Mouse (Mus musculus) hindbrain, embryonic 10.5 days (tissue): ENCODE results near the gene Golga7b. TPM values are rescaled to one million over a fixed set of nuclear protein-coding genes. Genes with fewer than 3 reads are reported as not detected.

Source experiments
- DNase-seq: peaks from one replicate; pipeline ENCODE4 v3.0.0-alpha.2; 2017; ENCODE audit warnings: low spot score
- H3K27ac ChIP-seq: fragments of 300-500 bp; sonication (generic); 2 replicates; pipeline ENCODE4 v1.5.1; 2016; ENCODE audit warnings: mild to moderate bottlenecking, moderate library complexity
- H3K27me3 ChIP-seq: fragments of 300-500 bp; sonication (generic); 2 replicates; pipeline ENCODE4 v1.6.1; 2016; ENCODE audit warnings: mild to moderate bottlenecking; ENCODE audit not compliant: poor library complexity, insufficient read depth, severe bottlenecking
- H3K36me3 ChIP-seq: fragments of 300-500 bp; sonication (generic); 2 replicates; pipeline ENCODE4 v1.6.1; 2016; ENCODE audit warnings: mild to moderate bottlenecking, moderate library complexity
- H3K4me1 ChIP-seq: fragments of 300-500 bp; sonication (generic); replicated peaks from 2 replicates; pipeline ENCODE4 v1.6.1; 2016; ENCODE audit warnings: mild to moderate bottlenecking
- H3K4me3 ChIP-seq: fragments of 300-500 bp; sonication (generic); 2 replicates; pipeline ENCODE4 v1.5.1; 2016; ENCODE audit warnings: mild to moderate bottlenecking, moderate library complexity
- H3K9me3 ChIP-seq: fragments of 300-500 bp; sonication (generic); 2 replicates; pipeline ENCODE4 v1.6.1; 2016; ENCODE audit warnings: mild to moderate bottlenecking, moderate library complexity
- whole genome bisulfite sequencing: fragments of 180-500 bp; shearing (Covaris S2); methylation state at CpG from one replicate; pipeline ENCODE4 v1.1.7; 2016; 5-methylcytosine and 5-hydroxymethylcytosine counted together
- polyA plus RNA-seq: library from polyadenylated mRNA; unstranded; fragments of >200 nt; fragmentation: Nextera tagmentation; extraction: Ambion mirVana; gene quantifications from 2 replicates; pipeline ENCODE4 v1.2.1, GENCODE M21; 2016

Gene Golga7b
- 1.7 and 4.2 TPM in 2 replicates for polyA plus RNA-seq

- WGBS: 81% methylated on average over 3 of the region's 3 CpGs
- Histone ChIP-seq H3K9me3 (no peaks in the 10 kb centered on the region), H3K4me1 (no peaks in the 10 kb centered on the region; the same call in 1 of the 2 replicates), H3K4me3 (no peak within 1 kb of the TSS), H3K27ac (no peak within 1 kb of the TSS), H3K36me3 (no peaks in the 10 kb centered on the region), H3K27me3 (no peaks in the 10 kb centered on the region)
- no peak for DNase-seq
These were observed at the start of gene Golga7b for GRCm38 (mm10) chr19:42247519-42247918. Gene Golga7b (plus strand): TSS chr19:42247574.

GRCm38 (mm10) chr19:42198026-42198425 is 49.3 kb upstream of the Golga7b start:
- no peak for DNase-seq
- no peaks in the 10 kb centered on the region for H3K36me3 ChIP-seq
- no peak overlapping the region for H3K4me3 ChIP-seq
- H3K4me1 ChIP-seq: peaks cover 32% of the 10 kb centered on the region
- H3K9me3 ChIP-seq: no peaks in the 10 kb centered on the region
- no peak overlapping the region for H3K27ac ChIP-seq
- H3K27me3 ChIP-seq: peaks cover 55% of the 10 kb centered on the region
- 51% methylated on average over 11 of the region's 11 CpGs for WGBS

GRCm38 (mm10) chr19:42201696-42202381 is 45.5 kb upstream of the Golga7b start, which contains the start of gene Sfrp5:
Gene Sfrp5 (minus strand): TSS chr19:42202252.
- Histone ChIP-seq H3K27ac (no peak within 1 kb of the TSS), H3K9me3 (no peaks in the 10 kb centered on the region), H3K27me3 (peaks cover 72% of the 10 kb centered on the region), H3K4me3 (peak within 1 kb of the TSS; percentile 42), H3K4me1 (peaks cover 25% of the 10 kb centered on the region), H3K36me3 (no peaks in the 10 kb centered on the region)
- DNase-seq: peak; percentile 41
- WGBS: 1% methylated on average over 60 of the region's 60 CpGs

GRCm38 (mm10) chr19:42202467-42202866 is 44.9 kb upstream of the Golga7b start:
- no peaks in the 10 kb centered on the region for H3K36me3 ChIP-seq
- WGBS: 41% methylated on average over 8 of the region's 8 CpGs
- H3K4me3 ChIP-seq: peak overlapping the region; percentile 42
- peaks cover 69% of the 10 kb centered on the region for H3K27me3 ChIP-seq
- no peak for DNase-seq
- H3K27ac ChIP-seq: no peak overlapping the region
- peaks cover 25% of the 10 kb centered on the region for H3K4me1 ChIP-seq
- H3K9me3 ChIP-seq: no peaks in the 10 kb centered on the region

- no peaks in the 10 kb centered on the region for H3K36me3 ChIP-seq
These were observed 43.1 kb upstream of the Golga7b start for GRCm38 (mm10) chr19:42204306-42204705.

GRCm38 (mm10) chr19:42205201-42205600 is 42.2 kb upstream of the Golga7b start:
- peaks cover 29% of the 10 kb centered on the region for H3K4me1 ChIP-seq
- 83% methylated on average over 8 of the region's 8 CpGs for WGBS
- H3K36me3 ChIP-seq: no peaks in the 10 kb centered on the region
- H3K4me3 ChIP-seq: no peak overlapping the region
- no peaks in the 10 kb centered on the region for H3K9me3 ChIP-seq
- H3K27me3 ChIP-seq: peaks cover 60% of the 10 kb centered on the region
- H3K27ac ChIP-seq: no peak overlapping the region
- no peak for DNase-seq

More at GRCm38 (mm10) chr19:42204306-42204705, 43.1 kb upstream of the Golga7b start:
- H3K27me3 ChIP-seq: peaks cover 60% of the 10 kb centered on the region
- H3K9me3 ChIP-seq: no peaks in the 10 kb centered on the region
- no peak overlapping the region for H3K4me3 ChIP-seq
- WGBS: 84% methylated on average over 4 of the region's 4 CpGs
- H3K4me1 ChIP-seq: peaks cover 20% of the 10 kb centered on the region
- no peak for DNase-seq
- H3K27ac ChIP-seq: no peak overlapping the region

- H3K27me3 ChIP-seq: peaks cover 20% of the 10 kb centered on the region
- DNase-seq: no peak
- 58% methylated on average over 7 of the region's 7 CpGs for WGBS
- H3K27ac ChIP-seq: no peak overlapping the region
- H3K36me3 ChIP-seq: no peaks in the 10 kb centered on the region
- H3K4me3 ChIP-seq: no peak overlapping the region
- H3K4me1 ChIP-seq: peaks cover 32% of the 10 kb centered on the region
- H3K9me3 ChIP-seq: no peaks in the 10 kb centered on the region
These were observed 37.9 kb upstream of the Golga7b start for GRCm38 (mm10) chr19:42209485-42209884.

- 66% methylated on average over 6 of the region's 6 CpGs for WGBS
- no peak overlapping the region for H3K4me3 ChIP-seq
These were observed 37.4 kb upstream of the Golga7b start for GRCm38 (mm10) chr19:42209976-42210375.

GRCm38 (mm10) chr19:42211936-42212335 is 35.4 kb upstream of the Golga7b start:
- 28% methylated on average over 8 of the region's 8 CpGs for WGBS
- 0 out of 2 replicates have a peak overlapping the region, but pooled peaks have one; percentile 13 for H3K27ac ChIP-seq
- peaks cover 17% of the 10 kb centered on the region for H3K27me3 ChIP-seq
- no peak for DNase-seq
- H3K36me3 ChIP-seq: no peaks in the 10 kb centered on the region
- H3K9me3 ChIP-seq: no peaks in the 10 kb centered on the region
- no peak overlapping the region for H3K4me3 ChIP-seq
- peaks cover 37% of the 10 kb centered on the region for H3K4me1 ChIP-seq

More at GRCm38 (mm10) chr19:42209976-42210375, 37.4 kb upstream of the Golga7b start:
- Histone ChIP-seq H3K4me1 (peaks cover 32% of the 10 kb centered on the region), H3K27ac (no peak overlapping the region), H3K36me3 (no peaks in the 10 kb centered on the region), H3K27me3 (peaks cover 17% of the 10 kb centered on the region), H3K9me3 (no peaks in the 10 kb centered on the region)
- DNase-seq: no peak

GRCm38 (mm10) chr19:42214601-42215000 is 32.8 kb upstream of the Golga7b start:
- Histone ChIP-seq H3K36me3 (no peaks in the 10 kb centered on the region), H3K27ac (no peak overlapping the region), H3K4me3 (no peak overlapping the region), H3K27me3 (peaks cover 9% of the 10 kb centered on the region), H3K4me1 (peaks cover 33% of the 10 kb centered on the region), H3K9me3 (no peaks in the 10 kb centered on the region)
- WGBS: 78% methylated on average over 2 of the region's 2 CpGs
- DNase-seq: no peak

GRCm38 (mm10) chr19:42216699-42217373 is 30.5 kb upstream of the Golga7b start:
- H3K27ac ChIP-seq: no peak overlapping the region
- no peak overlapping the region for H3K4me3 ChIP-seq
- no peak for DNase-seq
- H3K4me1 ChIP-seq: peaks cover 16% of the 10 kb centered on the region
- H3K9me3 ChIP-seq: no peaks in the 10 kb centered on the region
- WGBS: 76% methylated on average over 7 of the region's 7 CpGs
- H3K36me3 ChIP-seq: no peaks in the 10 kb centered on the region
- H3K27me3 ChIP-seq: peaks cover 3% of the 10 kb centered on the region

GRCm38 (mm10) chr19:42217374-42217763 is 30.0 kb upstream of the Golga7b start:
- WGBS: 17% methylated on average over 2 of the region's 2 CpGs
- Histone ChIP-seq H3K27ac (no peak overlapping the region), H3K27me3 (peaks cover 3% of the 10 kb centered on the region; the same call in 1 of the 2 replicates), H3K4me1 (peaks cover 11% of the 10 kb centered on the region), H3K36me3 (no peaks in the 10 kb centered on the region), H3K4me3 (no peak overlapping the region), H3K9me3 (no peaks in the 10 kb centered on the region)
- DNase-seq: peak; percentile 33

- Histone ChIP-seq H3K27ac (no peak overlapping the region), H3K9me3 (no peaks in the 10 kb centered on the region), H3K4me1 (no peaks in the 10 kb centered on the region), H3K36me3 (no peaks in the 10 kb centered on the region), H3K4me3 (no peak overlapping the region), H3K27me3 (no peaks in the 10 kb centered on the region)
- DNase-seq: no peak
- 87% methylated on average over 10 of the region's 10 CpGs for WGBS
These were observed 20.9 kb upstream of the Golga7b start for GRCm38 (mm10) chr19:42226451-42226850.
